Mouse (Mus musculus) G1E (cell line): ENCODE results near the gene Guf1.

ENCODE experiments used
- CTCF ChIP-seq: IDR thresholded peaks from 2 replicates; pipeline ENCODE4 v1.5.1; 2012; ENCODE audit warnings: low read depth, low read length, inconsistent platforms, mixed read lengths
- GATA1 ChIP-seq: IDR thresholded peaks from 2 replicates; pipeline ENCODE4 v1.6.1; 2012; ENCODE audit warnings: borderline replicate concordance, low read length, inconsistent platforms, mixed read lengths
- GATA2 ChIP-seq: IDR thresholded peaks from 2 replicates; pipeline ENCODE4 v1.6.1; 2012; ENCODE audit warnings: low read depth, low read length, inconsistent platforms, borderline replicate concordance
- POLR2AphosphoS5 ChIP-seq: IDR thresholded peaks from 2 replicates; pipeline ENCODE4 v1.6.1; 2012; ENCODE audit warnings: low read depth, low read length, inconsistent platforms; ENCODE audit not compliant: insufficient replicate concordance
- TAL1 ChIP-seq: conservative IDR thresholded peaks from 2 replicates; pipeline ENCODE4 v1.6.1; 2012; ENCODE audit warnings: low read depth, low read length, inconsistent platforms, mixed read lengths

DNA sequence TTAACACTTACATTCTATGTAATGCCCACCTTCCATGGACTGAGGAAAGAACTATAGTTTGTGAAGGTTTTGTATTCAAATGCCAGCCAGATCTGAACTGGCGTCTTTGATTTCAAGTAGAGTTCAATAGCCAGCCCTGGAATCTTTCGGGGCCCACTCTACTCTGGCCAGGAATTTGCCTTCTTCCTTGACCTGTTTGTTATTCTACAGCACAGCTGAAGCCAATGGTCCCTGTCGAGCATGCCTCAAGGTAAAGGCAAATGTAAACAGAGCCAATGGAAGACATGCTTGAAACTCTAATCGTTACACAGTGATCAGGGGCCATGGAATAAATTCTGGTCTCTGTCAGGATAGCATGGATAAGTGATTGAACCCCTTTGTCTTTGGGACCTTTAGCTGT, 44.5 kb upstream of the Guf1 start:
- TF ChIP-seq CTCF = no peak
- no peak for TF ChIP-seq GATA1
- no peak for TF ChIP-seq TAL1
- no peak for TF ChIP-seq GATA2
- TF ChIP-seq POLR2AphosphoS5 = no peak
